ENCODE assay signal across 19 mouse cellular contexts in the genomic region with DNA sequence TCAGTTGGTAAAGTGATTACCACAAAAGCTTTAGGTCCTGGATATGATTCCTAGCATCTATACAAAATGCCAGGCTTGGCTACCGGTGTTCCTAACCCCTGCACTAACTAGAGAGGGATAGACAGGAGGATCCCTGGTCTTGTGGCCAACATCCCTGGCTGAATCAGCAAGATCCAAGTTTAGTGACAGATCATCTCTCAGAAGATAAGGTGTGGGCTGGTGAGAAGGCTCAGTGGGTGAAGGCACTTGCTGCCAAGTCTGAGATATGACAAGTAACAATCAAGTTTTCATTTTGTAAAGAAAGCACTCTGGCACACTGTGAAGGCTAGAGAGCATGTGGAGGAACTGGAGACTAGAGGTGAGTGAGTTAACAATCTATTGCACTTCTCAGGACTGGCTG.
"Had no signal": no experiment of that assay in that cellular context is flagged by ENCODE, and none has a peak within 500 bp of the region (broad histone marks: within the 10 kb centered on the region; RNA-seq: fewer than 3 reads in every experiment).

No protein-coding gene starts in this region.

- H3K4me1 ChIP-seq: intestine, embryonic 15.5 days; kidney, embryonic 15.5 days; liver, embryonic 13.5 days; midbrain, embryonic 12.5 days; midbrain, embryonic 15.5 days; neural tube, embryonic 12.5 days; neural tube, embryonic 15.5 days had no signal

- H3K4me3 ChIP-seq: intestine, embryonic 15.5 days; kidney, embryonic 15.5 days; left cerebral cortex, adult 2 months; liver, embryonic 13.5 days; midbrain, embryonic 12.5 days; midbrain, embryonic 15.5 days; neural tube, embryonic 12.5 days; neural tube, embryonic 15.5 days had no signal

- H3K36me3 ChIP-seq: intestine, embryonic 15.5 days; kidney, embryonic 15.5 days; liver, embryonic 13.5 days; midbrain, embryonic 12.5 days; midbrain, embryonic 15.5 days; neural tube, embryonic 12.5 days had no signal

- H3K9me3 ChIP-seq: intestine, embryonic 15.5 days; kidney, embryonic 15.5 days; liver, embryonic 13.5 days; midbrain, embryonic 12.5 days; midbrain, embryonic 15.5 days; neural tube, embryonic 12.5 days; neural tube, embryonic 15.5 days had no signal

- DNase-seq: kidney, adult 11 months; kidney, adult 8-10 months; kidney, postnatal 10 days; kidney, postnatal 36 days; layer of hippocampus, postnatal 36 days; lung, embryonic 14.5 days; retina, postnatal 1 day; thymus, postnatal 25 days had no signal

- H3K27me3 ChIP-seq: intestine, embryonic 15.5 days; kidney, embryonic 15.5 days; liver, embryonic 13.5 days; midbrain, embryonic 12.5 days; midbrain, embryonic 15.5 days; neural tube, embryonic 12.5 days; neural tube, embryonic 15.5 days had no signal

- H3K27ac ChIP-seq: intestine, embryonic 15.5 days; kidney, embryonic 15.5 days; left cerebral cortex, adult 2 months; liver, embryonic 13.5 days; macrophage; midbrain, embryonic 12.5 days; midbrain, embryonic 15.5 days; neural tube, embryonic 12.5 days; neural tube, embryonic 15.5 days; stomach, postnatal 0 days had no signal

- H3K4me2 ChIP-seq: intestine, embryonic 15.5 days; kidney, embryonic 15.5 days; liver, embryonic 13.5 days; lung, embryonic 14.5 days; midbrain, embryonic 12.5 days; midbrain, embryonic 15.5 days; neural tube, embryonic 12.5 days; neural tube, embryonic 15.5 days had no signal

- H3K9ac ChIP-seq: intestine, embryonic 15.5 days; kidney, embryonic 15.5 days; liver, embryonic 13.5 days; lung, embryonic 14.5 days; midbrain, embryonic 12.5 days; midbrain, embryonic 15.5 days; neural tube, embryonic 12.5 days; neural tube, embryonic 15.5 days had no signal

- ATAC-seq: intestine, embryonic 15.5 days; lung, postnatal 0 days; midbrain, embryonic 15.5 days had no signal
